Mouse (Mus musculus) neural tube, embryonic 15.5 days (tissue): ENCODE measurements around the gene Trim43b. TPM values are rescaled to one million over a fixed set of nuclear protein-coding genes. Genes with fewer than 3 reads are reported as not detected.
"Not testable (repeated sequence)": the region's sequence is repeated elsewhere in the genome, so short reads cannot be mapped to it uniquely, and the experiment has no call there.

ENCODE experiments used
- ATAC-seq: fragments of 200-750 bp; cut with Nextera tagmentation; 2 replicates; pipeline ENCODE4 v1.8.0; 2017; ENCODE audit warnings: mild to moderate bottlenecking, moderate TSS enrichment, moderate library complexity; ENCODE audit not compliant: low FRiP score
- H3K27ac ChIP-seq: fragments of 300-500 bp; sonication (generic); replicated peaks from 2 replicates; pipeline ENCODE4 v1.5.1; 2015; ENCODE audit warnings: mild to moderate bottlenecking, inconsistent platforms
- H3K27me3 ChIP-seq: fragments of 300-500 bp; sonication (generic); replicated peaks from 2 replicates; pipeline ENCODE4 v1.6.1; 2015; ENCODE audit warnings: inconsistent platforms
- H3K36me3 ChIP-seq: fragments of 300-500 bp; sonication (generic); 2 replicates; pipeline ENCODE4 v1.6.1; 2015; ENCODE audit warnings: inconsistent platforms
- H3K4me1 ChIP-seq: fragments of 300-500 bp; sonication (generic); 2 replicates; pipeline ENCODE4 v1.6.1; 2015; ENCODE audit warnings: inconsistent platforms
- H3K4me2 ChIP-seq: fragments of 300-500 bp; sonication (generic); 2 replicates; pipeline ENCODE4 v1.6.1; 2015; ENCODE audit warnings: inconsistent platforms, mild to moderate bottlenecking, moderate library complexity
- H3K4me3 ChIP-seq: fragments of 300-500 bp; sonication (generic); replicated peaks from 2 replicates; pipeline ENCODE4 v1.5.1; 2015; ENCODE audit warnings: mild to moderate bottlenecking, inconsistent platforms
- H3K9ac ChIP-seq: fragments of 300-500 bp; sonication (generic); replicated peaks from 2 replicates; pipeline ENCODE4 v1.6.1; 2015; ENCODE audit warnings: mild to moderate bottlenecking, inconsistent platforms
- H3K9me3 ChIP-seq: fragments of 300-500 bp; sonication (generic); replicated peaks from 2 replicates; pipeline ENCODE4 v1.6.1; 2016; ENCODE audit warnings: inconsistent platforms
- WGBS: fragments of 180-500 bp; shearing (Covaris S2); methylation state at CpG from one replicate; pipeline ENCODE4 v1.1.7; 2015; ENCODE audit warnings: mixed read lengths; 5-methylcytosine and 5-hydroxymethylcytosine counted together
- polyA plus RNA-seq: library from polyadenylated mRNA; unstranded; fragments of >200 nt; fragmentation: Nextera tagmentation; extraction: Ambion mirVana; gene quantifications from 2 replicates; pipeline ENCODE4 v1.2.1, GENCODE M21; 2015

The Trim43b gene
- not detected in 2 replicates for polyA plus RNA-seq

- H3K36me3 ChIP-seq, H3K9ac ChIP-seq: not testable (repeated sequence)
- WGBS: 92% methylated on average over 2 of the region's 2 CpGs
Observed at GRCm38 (mm10) chr9:89092735-89093134, at the start of gene Trim43b. Trim43b (minus strand) TSS chr9:89092835.

DNA sequence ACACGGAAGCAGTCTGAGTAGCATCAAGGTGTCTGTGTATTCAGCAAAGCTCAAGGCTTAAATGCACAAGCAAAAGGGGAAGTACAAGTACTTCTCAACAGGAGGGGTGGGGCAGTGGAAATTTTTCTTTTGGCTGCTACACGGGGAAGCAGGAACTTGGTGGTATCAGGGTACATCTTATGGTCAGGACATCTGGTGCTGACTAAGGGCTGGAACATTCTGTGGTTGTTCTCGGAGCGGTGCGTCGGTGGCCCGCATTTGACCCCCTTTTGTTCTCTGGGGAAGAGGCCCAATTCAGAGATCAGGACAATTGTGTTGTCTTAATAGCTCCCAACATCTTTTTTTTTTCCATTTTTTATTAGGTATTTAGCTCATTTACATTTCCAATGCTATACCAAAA is 11.9 kb upstream of the Trim43b start:
- H3K36me3 ChIP-seq, ATAC-seq: not testable (repeated sequence)

More at GRCm38 (mm10) chr9:89092735-89093134, at the start of gene Trim43b:
- H3K4me2 ChIP-seq, ATAC-seq, H3K4me3 ChIP-seq, H3K27me3 ChIP-seq, H3K9me3 ChIP-seq, H3K4me1 ChIP-seq, H3K27ac ChIP-seq: not testable (repeated sequence)

DNA sequence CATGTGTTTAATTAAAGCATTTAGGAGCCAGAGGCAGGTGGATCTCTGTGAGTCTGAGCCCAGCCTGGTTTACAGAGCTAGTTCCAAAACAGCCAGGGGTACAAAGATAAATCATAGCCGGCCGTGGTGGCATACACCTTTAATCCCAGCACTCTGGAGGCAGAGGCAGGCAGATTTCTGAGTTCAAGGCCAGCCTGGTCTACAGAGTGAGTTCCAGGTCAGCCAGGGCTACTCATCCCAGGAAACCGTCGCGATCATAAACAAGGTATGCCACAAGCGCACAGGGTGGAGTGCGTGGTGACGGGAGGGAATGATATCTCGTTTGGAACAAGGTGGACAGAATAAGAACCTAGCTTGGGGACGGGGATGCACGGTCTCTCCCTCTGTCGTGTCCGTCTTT is 5.9 kb downstream of the Trim43b start:
- WGBS: 96% methylated on average over 13 of the region's 13 CpGs

More for the DNA sequence above, 11.9 kb upstream of the Trim43b start:
- not testable (repeated sequence) for H3K9ac ChIP-seq, H3K4me2 ChIP-seq, H3K27me3 ChIP-seq, H3K4me3 ChIP-seq, H3K27ac ChIP-seq, H3K4me1 ChIP-seq, H3K9me3 ChIP-seq
- WGBS: 86% methylated on average over 7 of the region's 7 CpGs

DNA sequence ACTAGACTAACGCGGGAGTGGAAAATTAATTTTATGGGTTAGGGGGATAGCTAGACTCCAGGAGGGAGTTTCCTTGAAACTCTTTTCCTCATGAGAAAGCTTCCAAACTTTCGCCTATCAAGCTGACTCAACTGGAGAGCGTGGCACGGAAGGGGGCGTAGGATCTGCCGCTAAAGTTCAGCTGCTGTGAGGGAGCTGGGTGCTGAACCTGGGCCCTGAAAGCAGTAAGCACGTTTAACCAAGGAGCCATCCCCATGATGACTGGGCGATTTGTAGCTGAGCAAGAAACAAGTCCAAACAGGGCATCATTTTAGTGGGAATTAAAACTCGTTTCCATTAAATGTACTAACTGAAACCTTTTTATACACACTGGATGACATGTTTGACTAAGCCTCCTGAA is 13.0 kb downstream of the Trim43b start:
- H3K9me3 ChIP-seq, H3K27me3 ChIP-seq, H3K4me2 ChIP-seq, H3K4me3 ChIP-seq, H3K9ac ChIP-seq, ATAC-seq, H3K36me3 ChIP-seq, H3K4me1 ChIP-seq, H3K27ac ChIP-seq: not testable (repeated sequence)
- WGBS: 76% methylated on average over 10 of the region's 10 CpGs

More for the DNA sequence above, 5.9 kb downstream of the Trim43b start:
- H3K27me3 ChIP-seq, H3K9me3 ChIP-seq, H3K27ac ChIP-seq, H3K4me3 ChIP-seq, H3K4me2 ChIP-seq, H3K36me3 ChIP-seq, ATAC-seq, H3K9ac ChIP-seq, H3K4me1 ChIP-seq: not testable (repeated sequence)

DNA sequence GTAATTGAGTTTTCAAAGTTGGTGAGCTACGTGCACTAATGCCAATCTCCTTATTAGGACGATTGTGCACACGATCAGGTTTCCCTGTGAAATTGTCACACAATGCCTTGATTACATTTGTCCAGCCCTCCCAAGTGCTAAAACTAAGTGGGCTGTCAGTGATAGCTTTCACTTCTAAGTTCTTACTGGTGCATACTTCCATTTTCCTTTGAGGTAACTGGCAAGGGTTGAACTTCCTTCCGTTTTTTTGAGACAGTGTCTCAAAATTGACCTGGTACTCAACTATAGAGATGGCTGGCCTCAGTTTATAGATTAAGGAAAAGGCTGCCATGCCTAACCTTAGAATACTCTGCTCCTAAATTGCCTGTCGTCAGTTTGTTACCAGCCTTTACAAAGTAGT is 16.1 kb downstream of the Trim43b start:
- H3K9ac ChIP-seq, H3K4me2 ChIP-seq, H3K27me3 ChIP-seq, H3K27ac ChIP-seq, H3K4me3 ChIP-seq, ATAC-seq, H3K36me3 ChIP-seq, H3K4me1 ChIP-seq, H3K9me3 ChIP-seq: not testable (repeated sequence)
- WGBS: 94% methylated on average over 2 of the region's 5 CpGs

- H3K27ac ChIP-seq, H3K27me3 ChIP-seq, H3K9me3 ChIP-seq, H3K4me1 ChIP-seq, H3K36me3 ChIP-seq, H3K9ac ChIP-seq: not testable (repeated sequence)
- WGBS: 93% methylated on average over 3 of the region's 6 CpGs
- peak; percentile 53; the same call in 1 of the 2 replicates for ATAC-seq
- H3K4me2 ChIP-seq: peak overlapping the region; percentile 41
- H3K4me3 ChIP-seq: 0 out of 2 replicates have a peak overlapping the region, but pooled peaks have one; percentile 18
Observed at GRCm38 (mm10) chr9:89067143-89067501, 25.5 kb downstream of the Trim43b start.

GRCm38 (mm10) chr9:89066378-89067142 is 26.1 kb downstream of the Trim43b start:
- Histone ChIP-seq H3K4me3 (peak overlapping the region; percentile 18), H3K4me2 (peak overlapping the region; percentile 41)
- H3K27ac ChIP-seq, H3K36me3 ChIP-seq, H3K27me3 ChIP-seq, H3K4me1 ChIP-seq, H3K9ac ChIP-seq, H3K9me3 ChIP-seq: not testable (repeated sequence)
- peak; percentile 99 for ATAC-seq
- WGBS: 64% methylated on average over 41 of the region's 44 CpGs

Other genes with a start within 250 kb of the Trim43b start
- gene Bcl2a1a, start 135.9 kb downstream of the Trim43b start, polyA plus RNA-seq: 0.32 and 0.87 TPM in 2 replicates
- 1.9 and 3.3 TPM in 2 replicates for gene Bcl2a1b, start 106.4 kb upstream of the Trim43b start, polyA plus RNA-seq
- 0.61 and 1.3 TPM in 2 replicates for gene Gm29094, start 106.5 kb upstream of the Trim43b start, polyA plus RNA-seq
- gene Mthfs, start 117.8 kb upstream of the Trim43b start, polyA plus RNA-seq: 17.2 and 21.6 TPM in 2 replicates